Mouse (Mus musculus) liver, postnatal 0 days (tissue): ENCODE measurements around the gene Spp2.

Experiments
- CTCF ChIP-seq: sonication (generic); IDR thresholded peaks from 2 replicates; pipeline ENCODE4 v1.5.1; 2016; ENCODE audit warnings: antibody characterized with exemption, low read depth
- EP300 ChIP-seq: IDR thresholded peaks from 2 replicates; pipeline ENCODE4 v1.6.1; 2016; ENCODE audit warnings: antibody characterized with exemption, low read depth, mild to moderate bottlenecking

DNA sequence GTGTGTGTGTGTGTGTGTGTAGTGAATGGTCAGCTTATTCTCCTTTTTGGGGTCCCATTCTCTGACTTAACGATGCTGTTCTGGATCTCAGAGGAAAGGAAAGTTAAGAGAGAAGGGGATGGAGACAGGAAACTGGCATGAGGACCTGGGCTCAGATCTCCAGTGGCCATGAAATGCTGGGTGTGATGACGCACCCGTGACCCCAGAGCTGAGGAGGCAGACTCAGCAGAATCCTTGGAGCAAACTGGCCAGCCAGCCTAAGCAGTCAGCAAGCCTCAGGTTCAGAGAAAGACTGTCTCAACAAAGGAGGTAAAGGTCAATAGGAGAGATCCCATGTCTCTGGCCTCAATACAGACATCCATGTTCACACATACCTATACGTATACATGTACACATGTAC is 63.0 kb downstream of the Spp2 start:
- TF ChIP-seq EP300: no peak
- TF ChIP-seq CTCF: no peak
